Mouse (Mus musculus): ENCODE results near the gene Glt6d1. TPM values are rescaled to one million over a fixed set of nuclear protein-coding genes. Genes with fewer than 3 reads are reported as not detected.

The Glt6d1 gene
- polyA plus RNA-seq, 1 experiment: not detected

GRCm38 (mm10) chr2:25789092-25789491, 26.6 kb downstream of the Glt6d1 start:
- Histone ChIP-seq H3K27me3 (ENCODE audit: control insufficient read depth, insufficient read depth, low read length, poor library complexity, severe bottlenecking) (peaks cover 2% of the 10 kb centered on the region; the same call in 1 of the 2 replicates), H3K9me3 (replicated peaks; ENCODE audit: control insufficient read depth, insufficient read depth, low read length, poor library complexity, severe bottlenecking) (no peaks in the 10 kb centered on the region), H3K4me1 (ENCODE audit: control insufficient read depth, insufficient read depth, low read length) (no peaks in the 10 kb centered on the region), H3K27ac (ENCODE audit: insufficient read depth, low read length) (no peak overlapping the region), H3K4me3 (ENCODE audit: low read depth, low read length) (no peak overlapping the region), H3K9ac (ENCODE audit: low read depth, poor library complexity, severe bottlenecking) (no peak overlapping the region), H3K36me3 (ENCODE audit: control insufficient read depth, insufficient read depth, low read length, poor library complexity, severe bottlenecking) (no peaks in the 10 kb centered on the region)
- TF ChIP-seq EP300 (IDR thresholded peaks at IDR 0.05; ENCODE audit: insufficient read depth, low read depth, low read length) (no peak), CTCF (IDR thresholded peaks at IDR 0.05; ENCODE audit: low read depth, low read length) (no peak), POLR2A (IDR thresholded peaks at IDR 0.05; ENCODE audit: insufficient read depth, low read length) (no peak)

DNA sequence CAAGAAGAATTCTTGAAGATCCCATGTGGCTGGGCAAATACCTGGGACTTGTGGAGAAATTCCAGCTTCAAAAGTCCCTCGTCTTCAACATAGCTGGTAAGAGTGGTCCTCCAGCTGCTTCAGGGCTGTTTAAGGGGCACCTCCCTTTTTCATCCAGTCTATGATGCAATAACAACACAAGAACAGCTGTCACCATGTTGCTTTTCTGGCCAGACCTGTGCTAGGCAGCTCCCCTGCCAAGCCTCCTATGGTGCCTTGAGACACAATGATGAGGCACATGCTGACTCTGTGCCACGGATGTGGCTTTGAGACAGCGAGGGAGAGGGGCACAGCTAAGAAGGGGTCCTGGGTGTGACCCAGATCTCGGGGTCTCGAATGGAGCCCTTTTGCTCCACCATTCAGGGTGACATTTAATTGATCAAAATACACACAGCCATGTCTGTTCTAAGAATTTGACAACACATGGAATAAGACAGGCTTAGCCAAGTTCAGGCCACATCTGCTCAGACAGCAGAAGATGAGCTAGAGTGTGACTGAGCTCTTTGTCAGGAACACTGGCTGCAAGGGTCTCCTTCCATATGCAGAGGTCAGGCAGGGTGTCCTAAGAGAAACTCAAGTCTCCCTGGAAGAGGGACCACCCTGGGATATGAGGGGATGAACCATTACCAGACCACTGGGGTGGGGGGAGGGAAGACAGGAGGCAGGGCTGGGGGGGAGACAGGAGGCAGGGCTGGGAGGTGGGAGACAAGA, 29.9 kb downstream of the Glt6d1 start:
- H3K27me3 ChIP-seq (ENCODE audit: control insufficient read depth, insufficient read depth, low read length, poor library complexity, severe bottlenecking): no peaks in the 10 kb centered on the region
- no peaks in the 10 kb centered on the region for H3K4me1 ChIP-seq (ENCODE audit: control insufficient read depth, insufficient read depth, low read length)
- H3K9ac ChIP-seq (ENCODE audit: low read depth, poor library complexity, severe bottlenecking): no peak overlapping the region
- no peak overlapping the region for H3K27ac ChIP-seq (ENCODE audit: insufficient read depth, low read length)
- no peak for TF ChIP-seq CTCF (IDR thresholded peaks at IDR 0.05; ENCODE audit: low read depth, low read length)
- no peaks in the 10 kb centered on the region for H3K36me3 ChIP-seq (ENCODE audit: control insufficient read depth, insufficient read depth, low read length, poor library complexity, severe bottlenecking)
- no peak overlapping the region for H3K4me3 ChIP-seq (ENCODE audit: low read depth, low read length)
- H3K9me3 ChIP-seq (replicated peaks; ENCODE audit: control insufficient read depth, insufficient read depth, low read length, poor library complexity, severe bottlenecking): no peaks in the 10 kb centered on the region

DNA sequence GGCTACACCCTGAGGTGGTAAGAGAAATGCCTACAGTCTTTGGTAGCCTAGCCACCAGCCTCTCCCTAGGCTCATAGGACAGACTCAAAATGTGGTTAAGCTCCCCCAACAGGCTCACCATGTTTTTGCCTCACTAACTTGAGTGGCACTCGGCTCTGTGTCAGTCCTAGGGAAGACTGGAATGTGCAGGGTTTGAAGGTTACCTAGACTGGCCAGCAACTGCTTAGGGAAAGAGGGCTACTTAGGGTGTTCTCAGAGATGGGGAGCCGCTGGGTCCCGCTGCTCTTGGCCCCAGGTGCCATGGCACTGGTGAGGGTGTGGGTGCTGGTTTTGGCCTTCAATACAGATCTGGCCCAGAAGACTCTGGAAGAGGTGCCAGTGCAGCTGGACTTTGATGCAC, 33.7 kb downstream of the Glt6d1 start, which contains the start of gene Gm13539:
TSS of gene Gm13539 (plus strand) at position 301 of the 400 bp plus-strand sequence.
- no peaks in the 10 kb centered on the region for H3K27me3 ChIP-seq (ENCODE audit: control insufficient read depth, insufficient read depth, low read length, poor library complexity, severe bottlenecking)
- H3K4me3 ChIP-seq (ENCODE audit: low read depth, low read length): no peak within 1 kb of the TSS
- H3K27ac ChIP-seq (ENCODE audit: insufficient read depth, low read length): no peak within 1 kb of the TSS
- TF ChIP-seq CTCF (IDR thresholded peaks at IDR 0.05; ENCODE audit: low read depth, low read length): no peak
- TF ChIP-seq POLR2A (IDR thresholded peaks at IDR 0.05; ENCODE audit: insufficient read depth, low read length): no peak
- TF ChIP-seq EP300 (IDR thresholded peaks at IDR 0.05; ENCODE audit: insufficient read depth, low read depth, low read length): no peak
- no peaks in the 10 kb centered on the region for H3K9me3 ChIP-seq (replicated peaks; ENCODE audit: control insufficient read depth, insufficient read depth, low read length, poor library complexity, severe bottlenecking)
- no peaks in the 10 kb centered on the region for H3K4me1 ChIP-seq (ENCODE audit: control insufficient read depth, insufficient read depth, low read length)
- H3K9ac ChIP-seq (ENCODE audit: low read depth, poor library complexity, severe bottlenecking): no peak within 1 kb of the TSS
- H3K36me3 ChIP-seq (ENCODE audit: control insufficient read depth, insufficient read depth, low read length, poor library complexity, severe bottlenecking): no peaks in the 10 kb centered on the region

- Histone ChIP-seq H3K9me3 (replicated peaks; ENCODE audit: control insufficient read depth, insufficient read depth, low read length, poor library complexity, severe bottlenecking) (no peaks in the 10 kb centered on the region), H3K4me3 (ENCODE audit: low read depth, low read length) (no peak overlapping the region), H3K36me3 (ENCODE audit: control insufficient read depth, insufficient read depth, low read length, poor library complexity, severe bottlenecking) (no peaks in the 10 kb centered on the region), H3K9ac (ENCODE audit: low read depth, poor library complexity, severe bottlenecking) (no peak overlapping the region), H3K27ac (ENCODE audit: insufficient read depth, low read length) (no peak overlapping the region), H3K4me1 (ENCODE audit: control insufficient read depth, insufficient read depth, low read length) (no peaks in the 10 kb centered on the region), H3K27me3 (ENCODE audit: control insufficient read depth, insufficient read depth, low read length, poor library complexity, severe bottlenecking) (no peaks in the 10 kb centered on the region)
- TF ChIP-seq EP300 (IDR thresholded peaks at IDR 0.05; ENCODE audit: insufficient read depth, low read depth, low read length) (no peak), CTCF (IDR thresholded peaks at IDR 0.05; ENCODE audit: low read depth, low read length) (no peak), POLR2A (IDR thresholded peaks at IDR 0.05; ENCODE audit: insufficient read depth, low read length) (no peak)
Observed at GRCm38 (mm10) chr2:25780921-25781320, 34.7 kb downstream of the Glt6d1 start.

DNA sequence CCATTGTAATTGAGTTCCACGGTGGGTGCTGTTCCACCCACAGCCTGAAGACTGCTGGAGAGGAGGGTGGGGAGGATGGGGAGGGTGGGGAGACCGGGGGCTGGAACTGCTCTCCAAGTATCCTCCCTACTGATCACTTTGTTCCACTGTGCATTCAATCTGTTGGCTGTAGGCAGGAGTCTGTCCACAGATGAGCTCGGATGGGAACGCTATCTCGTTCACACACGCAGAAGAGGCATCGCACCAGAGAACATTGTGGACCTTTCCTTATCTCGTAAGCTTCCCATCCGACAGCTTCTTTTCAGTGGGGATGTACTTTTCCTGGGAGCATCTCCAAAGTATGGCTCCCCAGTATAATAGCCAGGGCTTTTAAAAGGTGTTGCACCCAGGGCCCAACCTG, 36.6 kb downstream of the Glt6d1 start:
- Histone ChIP-seq H3K4me1 (ENCODE audit: control insufficient read depth, insufficient read depth, low read length) (no peaks in the 10 kb centered on the region), H3K9ac (ENCODE audit: low read depth, poor library complexity, severe bottlenecking) (no peak overlapping the region), H3K36me3 (ENCODE audit: control insufficient read depth, insufficient read depth, low read length, poor library complexity, severe bottlenecking) (no peaks in the 10 kb centered on the region), H3K27ac (ENCODE audit: insufficient read depth, low read length) (no peak overlapping the region), H3K4me3 (ENCODE audit: low read depth, low read length) (no peak overlapping the region), H3K27me3 (ENCODE audit: control insufficient read depth, insufficient read depth, low read length, poor library complexity, severe bottlenecking) (no peaks in the 10 kb centered on the region), H3K9me3 (replicated peaks; ENCODE audit: control insufficient read depth, insufficient read depth, low read length, poor library complexity, severe bottlenecking) (no peaks in the 10 kb centered on the region)
- no peak for TF ChIP-seq CTCF (IDR thresholded peaks at IDR 0.05; ENCODE audit: low read depth, low read length)
- no peak for TF ChIP-seq POLR2A (IDR thresholded peaks at IDR 0.05; ENCODE audit: insufficient read depth, low read length)
- TF ChIP-seq EP300 (IDR thresholded peaks at IDR 0.05; ENCODE audit: insufficient read depth, low read depth, low read length): no peak

DNA sequence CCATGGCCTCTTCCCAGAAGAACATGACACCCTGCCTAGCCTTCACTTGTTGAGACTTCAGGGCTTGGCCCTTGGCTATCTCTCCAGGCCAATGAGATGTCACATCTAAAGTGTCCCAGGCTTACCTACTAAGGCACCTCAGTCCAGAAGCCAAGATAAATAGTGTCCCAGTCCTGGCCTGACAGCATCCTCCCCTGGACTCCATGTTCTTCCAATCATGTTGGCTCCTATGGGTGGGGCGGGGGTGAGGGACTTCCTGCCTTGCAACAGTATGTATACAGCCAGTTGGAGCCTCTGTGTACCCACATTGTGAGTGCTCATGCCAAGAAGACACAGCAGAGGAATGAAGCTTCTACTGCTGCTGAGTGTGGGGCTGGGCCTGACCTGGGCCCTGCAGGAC, 38.9 kb downstream of the Glt6d1 start, which contains the start of gene Lcn11:
TSS of gene Lcn11 (plus strand) at position 301 of the 400 bp plus-strand sequence.
- Histone ChIP-seq H3K36me3 (ENCODE audit: control insufficient read depth, insufficient read depth, low read length, poor library complexity, severe bottlenecking) (no peaks in the 10 kb centered on the region), H3K27ac (ENCODE audit: insufficient read depth, low read length) (no peak within 1 kb of the TSS), H3K27me3 (ENCODE audit: control insufficient read depth, insufficient read depth, low read length, poor library complexity, severe bottlenecking) (no peaks in the 10 kb centered on the region), H3K9ac (ENCODE audit: low read depth, poor library complexity, severe bottlenecking) (no peak within 1 kb of the TSS), H3K4me3 (ENCODE audit: low read depth, low read length) (no peak within 1 kb of the TSS), H3K9me3 (replicated peaks; ENCODE audit: control insufficient read depth, insufficient read depth, low read length, poor library complexity, severe bottlenecking) (no peaks in the 10 kb centered on the region), H3K4me1 (ENCODE audit: control insufficient read depth, insufficient read depth, low read length) (no peaks in the 10 kb centered on the region)
- TF ChIP-seq EP300 (IDR thresholded peaks at IDR 0.05; ENCODE audit: insufficient read depth, low read depth, low read length) (no peak), POLR2A (IDR thresholded peaks at IDR 0.05; ENCODE audit: insufficient read depth, low read length) (no peak), CTCF (IDR thresholded peaks at IDR 0.05; ENCODE audit: low read depth, low read length) (no peak)

Data from ES-Bruce4 (cell line).